Mouse (Mus musculus) heart, embryonic 13.5 days (tissue): ENCODE measurements around the gene Stard10. TPM values are rescaled to one million over a fixed set of nuclear protein-coding genes. Genes with fewer than 3 reads are reported as not detected.

ENCODE experiments used
- polyA plus RNA-seq: library from polyadenylated mRNA; unstranded; fragments of >200 nt; fragmentation: Nextera tagmentation; extraction: Ambion mirVana; gene quantifications from 2 replicates; pipeline ENCODE4 v1.2.1, GENCODE M21; 2015

Gene Stard10
- polyA plus RNA-seq, 1 experiment from 2014 or later = 32.9 TPM

Other genes starting within 250 kb of the Stard10 start
- 12.9 and 13.5 TPM in 2 replicates for gene Fchsd2, start 224.2 kb upstream of the Stard10 start, polyA plus RNA-seq
- 23.0 and 28.0 TPM in 2 replicates for gene Atg16l2, start 14.8 kb upstream of the Stard10 start, polyA plus RNA-seq
- gene Arap1, start 31.0 kb downstream of the Stard10 start, polyA plus RNA-seq = 25.6 and 26.3 TPM in 2 replicates
- not detected in 2 replicates for gene Gm45837, start 93.8 kb downstream of the Stard10 start, polyA plus RNA-seq
- 10.4 and 11.5 TPM in 2 replicates for gene Pde2a, start 104.6 kb downstream of the Stard10 start, polyA plus RNA-seq